Mouse (Mus musculus): ENCODE data around the gene Scrg1. TPM values are rescaled to one million over a fixed set of nuclear protein-coding genes. Genes with fewer than 3 reads are reported as not detected.

Scrg1 gene
- polyA plus RNA-seq, 1 experiment from 2014 or later = 1.8 TPM

GRCm38 (mm10) chr8:57453361-57453760 lies 2.4 kb upstream of the Scrg1 start:
- 83% methylated on average over 2 of the region's 2 CpGs for WGBS
- H3K9me3 ChIP-seq (ENCODE audit: control insufficient read depth, low read length) = no peaks in the 10 kb centered on the region
- no peak for ATAC-seq (ENCODE audit: insufficient number of reproducible peaks, insufficient read depth, low FRiP score, low read depth)
- no peaks in the 10 kb centered on the region for H3K36me3 ChIP-seq (ENCODE audit: control insufficient read depth, insufficient read depth, low read length)
- no peak overlapping the region for H3K4me3 ChIP-seq (ENCODE audit: control insufficient read depth in 1 of 2, insufficient read depth in 1 of 2, low read depth in 1 of 2, low read length in 2 of 2)
- H3K4me1 ChIP-seq (ENCODE audit: control insufficient read depth in 2 of 2, insufficient read depth in 2 of 2, low read length in 2 of 2) = peaks cover 2 to 4% of the 10 kb centered on the region in 2 experiments; a peak in 2 of 4 replicates
- H3K27ac ChIP-seq (replicated peaks in 1 of 2; ENCODE audit: control insufficient read depth in 1 of 2, insufficient read depth in 1 of 2, low read depth in 2 of 2, low read length in 2 of 2) = no peak overlapping the region
- H3K9ac ChIP-seq (ENCODE audit: low read length) = no peak overlapping the region
- no peaks in the 10 kb centered on the region for H3K27me3 ChIP-seq (ENCODE audit: control insufficient read depth, insufficient read depth, low read length)
- H3K4me2 ChIP-seq (ENCODE audit: low read length) = no peak overlapping the region

GRCm38 (mm10) chr8:57457152-57457551 lies 1.4 kb downstream of the Scrg1 start:
- H3K9me3 ChIP-seq (ENCODE audit: control insufficient read depth, low read length) = no peaks in the 10 kb centered on the region
- H3K4me2 ChIP-seq (ENCODE audit: low read length) = peak overlapping the region; percentile 30; the same call in 1 of the 2 replicates
- peaks cover 2 to 4% of the 10 kb centered on the region in 2 experiments; a peak in 2 of 4 replicates for H3K4me1 ChIP-seq (ENCODE audit: control insufficient read depth in 2 of 2, insufficient read depth in 2 of 2, low read length in 2 of 2)
- H3K27ac ChIP-seq (replicated peaks in 1 of 2; ENCODE audit: control insufficient read depth in 1 of 2, insufficient read depth in 1 of 2, low read depth in 2 of 2, low read length in 2 of 2) = no peak overlapping the region
- H3K27me3 ChIP-seq (ENCODE audit: control insufficient read depth, insufficient read depth, low read length) = no peaks in the 10 kb centered on the region
- WGBS = 62% methylated on average over 6 of the region's 6 CpGs
- ATAC-seq (ENCODE audit: insufficient number of reproducible peaks, insufficient read depth, low FRiP score, low read depth) = no peak
- no peaks in the 10 kb centered on the region for H3K36me3 ChIP-seq (ENCODE audit: control insufficient read depth, insufficient read depth, low read length)
- no peak overlapping the region for H3K9ac ChIP-seq (ENCODE audit: low read length)
- H3K4me3 ChIP-seq (ENCODE audit: control insufficient read depth in 1 of 2, insufficient read depth in 1 of 2, low read depth in 1 of 2, low read length in 2 of 2) = no peak overlapping the region

- H3K9ac ChIP-seq (ENCODE audit: low read length) = no peak overlapping the region
- no peak for ATAC-seq (ENCODE audit: insufficient number of reproducible peaks, insufficient read depth, low FRiP score, low read depth)
- 73% methylated on average over 3 of the region's 3 CpGs for WGBS
These were observed 2.2 kb downstream of the Scrg1 start for GRCm38 (mm10) chr8:57457942-57458341.

GRCm38 (mm10) chr8:57462839-57463238 lies 7.1 kb downstream of the Scrg1 start:
- Histone ChIP-seq H3K4me2 (ENCODE audit: low read length) (no peak overlapping the region), H3K4me1 (ENCODE audit: control insufficient read depth in 2 of 2, insufficient read depth in 2 of 2, low read length in 2 of 2) (peaks cover 2 to 6% of the 10 kb centered on the region in 2 experiments), H3K36me3 (ENCODE audit: control insufficient read depth, insufficient read depth, low read length) (no peaks in the 10 kb centered on the region), H3K27me3 (ENCODE audit: control insufficient read depth, insufficient read depth, low read length) (no peaks in the 10 kb centered on the region), H3K9ac (ENCODE audit: low read length) (no peak overlapping the region), H3K27ac (replicated peaks in 1 of 2; ENCODE audit: control insufficient read depth in 1 of 2, insufficient read depth in 1 of 2, low read depth in 2 of 2, low read length in 2 of 2) (no peak overlapping the region), H3K9me3 (ENCODE audit: control insufficient read depth, low read length) (no peaks in the 10 kb centered on the region), H3K4me3 (ENCODE audit: control insufficient read depth in 1 of 2, insufficient read depth in 1 of 2, low read depth in 1 of 2, low read length in 2 of 2) (no peak overlapping the region)
- ATAC-seq (ENCODE audit: insufficient number of reproducible peaks, insufficient read depth, low FRiP score, low read depth) = no peak
- 28% methylated on average over 1 of the region's 1 CpGs for WGBS

More at GRCm38 (mm10) chr8:57457942-57458341, 2.2 kb downstream of the Scrg1 start:
- H3K9me3 ChIP-seq (ENCODE audit: control insufficient read depth, low read length) = no peaks in the 10 kb centered on the region
- peaks cover 2 to 4% of the 10 kb centered on the region in 2 experiments; a peak in 2 of 4 replicates for H3K4me1 ChIP-seq (ENCODE audit: control insufficient read depth in 2 of 2, insufficient read depth in 2 of 2, low read length in 2 of 2)
- H3K4me3 ChIP-seq (ENCODE audit: control insufficient read depth in 1 of 2, insufficient read depth in 1 of 2, low read depth in 1 of 2, low read length in 2 of 2) = no peak overlapping the region
- H3K36me3 ChIP-seq (ENCODE audit: control insufficient read depth, insufficient read depth, low read length) = no peaks in the 10 kb centered on the region
- H3K4me2 ChIP-seq (ENCODE audit: low read length) = no peak overlapping the region
- no peaks in the 10 kb centered on the region for H3K27me3 ChIP-seq (ENCODE audit: control insufficient read depth, insufficient read depth, low read length)
- H3K27ac ChIP-seq (replicated peaks in 1 of 2; ENCODE audit: control insufficient read depth in 1 of 2, insufficient read depth in 1 of 2, low read depth in 2 of 2, low read length in 2 of 2) = no peak overlapping the region

- H3K9me3 ChIP-seq (ENCODE audit: control insufficient read depth, low read length) = no peaks in the 10 kb centered on the region
- H3K27me3 ChIP-seq (ENCODE audit: control insufficient read depth, insufficient read depth, low read length) = no peaks in the 10 kb centered on the region
- peaks cover 6 to 9% of the 10 kb centered on the region in 2 experiments for H3K4me1 ChIP-seq (ENCODE audit: control insufficient read depth in 2 of 2, insufficient read depth in 2 of 2, low read length in 2 of 2)
- no peaks in the 10 kb centered on the region for H3K36me3 ChIP-seq (ENCODE audit: control insufficient read depth, insufficient read depth, low read length)
- no peak for ATAC-seq (ENCODE audit: insufficient number of reproducible peaks, insufficient read depth, low FRiP score, low read depth)
- no peak overlapping the region for H3K27ac ChIP-seq (replicated peaks in 1 of 2; ENCODE audit: control insufficient read depth in 1 of 2, insufficient read depth in 1 of 2, low read depth in 2 of 2, low read length in 2 of 2)
- H3K4me3 ChIP-seq (ENCODE audit: control insufficient read depth in 1 of 2, insufficient read depth in 1 of 2, low read depth in 1 of 2, low read length in 2 of 2) = no peak overlapping the region
- H3K9ac ChIP-seq (ENCODE audit: low read length) = no peak overlapping the region
- no peak overlapping the region for H3K4me2 ChIP-seq (ENCODE audit: low read length)
- WGBS = 89% methylated on average over 3 of the region's 3 CpGs
These were observed 8.0 kb downstream of the Scrg1 start for GRCm38 (mm10) chr8:57463757-57464156.

- no peaks in the 10 kb centered on the region for H3K27me3 ChIP-seq (ENCODE audit: control insufficient read depth, insufficient read depth, low read length)
- WGBS = 3% methylated on average over 5 of the region's 5 CpGs
- H3K4me2 ChIP-seq (ENCODE audit: low read length) = peak overlapping the region; percentile 21; the same call in 1 of the 2 replicates
- ATAC-seq (ENCODE audit: insufficient number of reproducible peaks, insufficient read depth, low FRiP score, low read depth) = peak; percentile 96
- no peaks in the 10 kb centered on the region for H3K9me3 ChIP-seq (ENCODE audit: control insufficient read depth, low read length)
- no peak overlapping the region for H3K4me3 ChIP-seq (ENCODE audit: control insufficient read depth in 1 of 2, insufficient read depth in 1 of 2, low read depth in 1 of 2, low read length in 2 of 2)
- H3K27ac ChIP-seq (replicated peaks in 1 of 2; ENCODE audit: control insufficient read depth in 1 of 2, insufficient read depth in 1 of 2, low read depth in 2 of 2, low read length in 2 of 2) = peak overlapping the region; percentile 62 to 83
- H3K4me1 ChIP-seq (ENCODE audit: control insufficient read depth in 2 of 2, insufficient read depth in 2 of 2, low read length in 2 of 2) = peaks cover 6 to 17% of the 10 kb centered on the region in 2 experiments
- no peaks in the 10 kb centered on the region for H3K36me3 ChIP-seq (ENCODE audit: control insufficient read depth, insufficient read depth, low read length)
- no peak overlapping the region; the same call in 1 of the 2 replicates for H3K9ac ChIP-seq (ENCODE audit: low read length)
These were observed 12.9 kb downstream of the Scrg1 start for GRCm38 (mm10) chr8:57468624-57469023.

- no peak overlapping the region for H3K27ac ChIP-seq (replicated peaks in 1 of 2; ENCODE audit: control insufficient read depth in 1 of 2, insufficient read depth in 1 of 2, low read depth in 2 of 2, low read length in 2 of 2)
- no peaks in the 10 kb centered on the region for H3K27me3 ChIP-seq (ENCODE audit: control insufficient read depth, insufficient read depth, low read length)
- no peak overlapping the region for H3K4me3 ChIP-seq (ENCODE audit: control insufficient read depth in 1 of 2, insufficient read depth in 1 of 2, low read depth in 1 of 2, low read length in 2 of 2)
- H3K9ac ChIP-seq (ENCODE audit: low read length) = no peak overlapping the region
- peaks cover 6 to 17% of the 10 kb centered on the region in 2 experiments for H3K4me1 ChIP-seq (ENCODE audit: control insufficient read depth in 2 of 2, insufficient read depth in 2 of 2, low read length in 2 of 2)
- H3K36me3 ChIP-seq (ENCODE audit: control insufficient read depth, insufficient read depth, low read length) = no peaks in the 10 kb centered on the region
- no peak for ATAC-seq (ENCODE audit: insufficient number of reproducible peaks, insufficient read depth, low FRiP score, low read depth)
- H3K4me2 ChIP-seq (ENCODE audit: low read length) = no peak overlapping the region
- 89% methylated on average over 5 of the region's 5 CpGs for WGBS
- no peaks in the 10 kb centered on the region for H3K9me3 ChIP-seq (ENCODE audit: control insufficient read depth, low read length)
These were observed 15.1 kb downstream of the Scrg1 start for GRCm38 (mm10) chr8:57470863-57471262.

GRCm38 (mm10) chr8:57473751-57474150 lies 18.0 kb downstream of the Scrg1 start:
- H3K9me3 ChIP-seq (ENCODE audit: control insufficient read depth, low read length) = no peaks in the 10 kb centered on the region
- no peak overlapping the region for H3K4me2 ChIP-seq (ENCODE audit: low read length)
- 67% methylated on average over 6 of the region's 6 CpGs for WGBS
- ATAC-seq (ENCODE audit: insufficient number of reproducible peaks, insufficient read depth, low FRiP score, low read depth) = no peak
- H3K36me3 ChIP-seq (ENCODE audit: control insufficient read depth, insufficient read depth, low read length) = no peaks in the 10 kb centered on the region
- H3K27me3 ChIP-seq (ENCODE audit: control insufficient read depth, insufficient read depth, low read length) = no peaks in the 10 kb centered on the region
- H3K27ac ChIP-seq (replicated peaks in 1 of 2; ENCODE audit: control insufficient read depth in 1 of 2, insufficient read depth in 1 of 2, low read depth in 2 of 2, low read length in 2 of 2) = no peak overlapping the region
- H3K4me1 ChIP-seq (ENCODE audit: control insufficient read depth in 2 of 2, insufficient read depth in 2 of 2, low read length in 2 of 2) = peaks cover 7 to 22% of the 10 kb centered on the region in 2 experiments
- no peak overlapping the region for H3K4me3 ChIP-seq (ENCODE audit: control insufficient read depth in 1 of 2, insufficient read depth in 1 of 2, low read depth in 1 of 2, low read length in 2 of 2)
- no peak overlapping the region for H3K9ac ChIP-seq (ENCODE audit: low read length)
